Mouse (Mus musculus) CH12.LX (cell line): Measurements from ENCODE around the gene Tpk1. TPM values are rescaled to one million over a fixed set of nuclear protein-coding genes. Genes with fewer than 3 reads are reported as not detected.

Source experiments
- DNase-seq: peaks from one replicate; pipeline ENCODE4 v3.0.0-alpha.2; 2013; ENCODE audit errors: extremely low read depth
- H3K27ac ChIP-seq: 2 replicates; pipeline ENCODE4 v1.5.1; 2012; ENCODE audit warnings: low read depth, mild to moderate bottlenecking, control low read depth, moderate library complexity; ENCODE audit not compliant: insufficient read depth
- H3K27me3 ChIP-seq: replicated peaks from 2 replicates; pipeline ENCODE3; 2012; ENCODE audit warnings: inconsistent platforms
- H3K36me3 ChIP-seq, 2 experiments: replicated peaks in 1 of 2; 2 replicates each; pipeline versions ENCODE3 to v1.6.1; 2012; ENCODE audit warnings: inconsistent platforms in 1 of 2, low read length in 1 of 2, mild to moderate bottlenecking in 1 of 2, mixed read lengths in 1 of 2, moderate library complexity in 1 of 2; ENCODE audit not compliant: control insufficient read depth in 1 of 2, insufficient read depth in 1 of 2
- H3K4me1 ChIP-seq, 2 experiments: 2 replicates each; pipeline ENCODE4 v1.6.1; 2012; ENCODE audit warnings: inconsistent platforms in 1 of 2, moderate library complexity in 1 of 2; ENCODE audit not compliant: insufficient read depth in 2 of 2, control insufficient read depth in 1 of 2
- H3K4me2 ChIP-seq: 2 replicates; pipeline ENCODE4 v1.6.1; 2012; ENCODE audit warnings: low read depth, mild to moderate bottlenecking, control low read depth; ENCODE audit not compliant: poor library complexity, insufficient read depth, severe bottlenecking
- H3K4me3 ChIP-seq, 3 experiments: fragments of 150-350 bp in 1 of 3; sonication (generic) in 1 of 3; replicated peaks in 1 of 3; 2 replicates each; pipeline versions ENCODE3 to v1.5.1; 2011 to 2012; ENCODE audit warnings: low read depth in 2 of 3, low read length in 2 of 3, mild to moderate bottlenecking in 2 of 3, moderate library complexity in 2 of 3, control low read depth in 1 of 3, improper control_type of control experiment in 1 of 3, inconsistent platforms in 1 of 3, mixed read lengths in 1 of 3; ENCODE audit not compliant: poor library complexity in 1 of 3
- H3K79me2 ChIP-seq: replicated peaks from 2 replicates; pipeline ENCODE4 v1.6.1; 2012; ENCODE audit warnings: mild to moderate bottlenecking, moderate library complexity; ENCODE audit not compliant: control insufficient read depth, poor library complexity, insufficient read depth, severe bottlenecking; ENCODE audit errors: extremely low read depth
- H3K9ac ChIP-seq: 2 replicates; pipeline ENCODE4 v1.6.1; 2012; ENCODE audit warnings: low read depth, mild to moderate bottlenecking, control low read depth, moderate library complexity; ENCODE audit not compliant: insufficient read depth
- H3K9me3 ChIP-seq: replicated peaks from 2 replicates; pipeline ENCODE3; 2012; ENCODE audit warnings: low read length, inconsistent platforms, mixed read lengths
- E2F4 ChIP-seq: IDR thresholded peaks from 2 replicates; pipeline ENCODE4 v1.6.1; 2011; ENCODE audit warnings: low read depth, low read length, improper control_type of control experiment; ENCODE audit not compliant: insufficient replicate concordance
- ETS1 ChIP-seq: conservative IDR thresholded peaks from 2 replicates; pipeline ENCODE4 v1.6.1; 2012; ENCODE audit warnings: low read depth, mild to moderate bottlenecking, inconsistent platforms, low read length, improper control_type of control experiment, moderate library complexity
- GABPA ChIP-seq: IDR thresholded peaks from 2 replicates; pipeline ENCODE4 v1.6.1; 2012; ENCODE audit warnings: low read depth, low read length, improper control_type of control experiment, inconsistent platforms; ENCODE audit not compliant: insufficient replicate concordance
- HCFC1 ChIP-seq: IDR thresholded peaks from 2 replicates; pipeline ENCODE4 v1.6.1; 2012; ENCODE audit warnings: low read depth, mild to moderate bottlenecking, inconsistent platforms, low read length, improper control_type of control experiment
- IRF4 ChIP-seq: IDR thresholded peaks from 2 replicates; pipeline ENCODE4 v1.6.1; 2014; ENCODE audit warnings: low read depth, mild to moderate bottlenecking, inconsistent platforms, low read length, improper control_type of control experiment
- MAFK ChIP-seq: IDR thresholded peaks from 2 replicates; pipeline ENCODE4 v1.6.1; 2011; ENCODE audit warnings: low read length, improper control_type of control experiment; ENCODE audit not compliant: insufficient replicate concordance
- MAZ ChIP-seq: IDR thresholded peaks from 2 replicates; pipeline ENCODE4 v1.6.1; 2012; ENCODE audit warnings: low read depth, mild to moderate bottlenecking, inconsistent platforms, low read length, improper control_type of control experiment, moderate library complexity
- MEF2A ChIP-seq: IDR thresholded peaks from 2 replicates; pipeline ENCODE4 v1.6.1; 2014; ENCODE audit warnings: low read depth, mild to moderate bottlenecking, inconsistent platforms, low read length, improper control_type of control experiment, borderline replicate concordance
- MXI1 ChIP-seq: IDR thresholded peaks from 2 replicates; pipeline ENCODE4 v1.6.1; 2011; ENCODE audit warnings: mild to moderate bottlenecking, low read depth, low read length, improper control_type of control experiment
- NELFE ChIP-seq: IDR thresholded peaks from 2 replicates; pipeline ENCODE4 v1.6.1; 2011; ENCODE audit warnings: low read depth, low read length, improper control_type of control experiment
- NRF1 ChIP-seq: IDR thresholded peaks from 2 replicates; pipeline ENCODE4 v1.6.1; 2014; ENCODE audit warnings: low read depth, mild to moderate bottlenecking, inconsistent platforms, low read length, improper control_type of control experiment, moderate library complexity
- PAX5 ChIP-seq: IDR thresholded peaks from 2 replicates; pipeline ENCODE4 v1.6.1; 2012; ENCODE audit warnings: low read length, inconsistent platforms, mixed read lengths
- POLR2A ChIP-seq: IDR thresholded peaks from 2 replicates; pipeline ENCODE4 v1.6.1; 2011; ENCODE audit warnings: low read depth, mild to moderate bottlenecking, improper control_type of control experiment, low read length
- RCOR1 ChIP-seq: conservative IDR thresholded peaks from 2 replicates; pipeline ENCODE4 v1.6.1; 2012; ENCODE audit warnings: low read depth, mild to moderate bottlenecking, inconsistent platforms, low read length, improper control_type of control experiment
- SIN3A ChIP-seq: IDR thresholded peaks from 2 replicates; pipeline ENCODE4 v1.6.1; 2012; ENCODE audit warnings: low read length, improper control_type of control experiment, inconsistent platforms
- TBP ChIP-seq: conservative IDR thresholded peaks from 2 replicates; pipeline ENCODE4 v1.6.1; 2011; ENCODE audit warnings: low read depth, low read length, improper control_type of control experiment
- USF1 ChIP-seq: IDR thresholded peaks from 2 replicates; pipeline ENCODE4 v1.6.1; 2014; ENCODE audit warnings: low read depth, mild to moderate bottlenecking, inconsistent platforms, low read length, improper control_type of control experiment
- ZC3H11A ChIP-seq: IDR thresholded peaks from 2 replicates; pipeline ENCODE4 v1.6.1; 2012; ENCODE audit warnings: low read depth, mild to moderate bottlenecking, inconsistent platforms, low read length, improper control_type of control experiment
- ZMIZ1 ChIP-seq: IDR thresholded peaks from 2 replicates; pipeline ENCODE4 v1.6.1; 2012; ENCODE audit warnings: low read depth, mild to moderate bottlenecking, inconsistent platforms, low read length, improper control_type of control experiment
- ZNF384 ChIP-seq: IDR thresholded peaks from 2 replicates; pipeline ENCODE4 v1.6.1; 2012; ENCODE audit warnings: low read depth, low read length, improper control_type of control experiment, inconsistent platforms
- dilution Hi-C: fragments of 300-500 bp; cut with MboI; formaldehyde crosslinking; loops from 2 replicates; pipeline ENCODE4 v1.14.3; 2020; ENCODE audit warnings: low sequenced_read_pairs; ENCODE audit not compliant: extremely low pct_unique_long_range_greater_than_20kb, extremely low pct_ligation_motif_present
- in situ Hi-C: fragments of 300-500 bp; cut with MboI; formaldehyde crosslinking; loops from 3 replicates; pipeline ENCODE4 v1.14.3; 2019; ENCODE audit warnings: low sequenced_read_pairs, low pct_ligation_motif_present, low pct_unique_long_range_greater_than_20kb, mixed read lengths
- polyA plus RNA-seq: library from polyadenylated mRNA; unstranded; fragments of >175 nt; gene quantifications from 2 replicates; pipeline ENCODE4 v1.2.1, GENCODE M21; 2012; ENCODE audit warnings: low read depth; ENCODE audit not compliant: insufficient read length
- total RNA-seq, 2 experiments: library from RNA; depleted of rRNA; stranded (reverse); fragments of 300-350 nt in 1 of 2; fragments of >200 nt in 1 of 2; gene quantifications; 2 replicates each; pipeline ENCODE4 v1.2.3; 2012 to 2014

Tpk1 gene
- total and polyA plus RNA-seq, 3 experiments = 3.9 to 6.3 (median 4.8) TPM

DNA sequence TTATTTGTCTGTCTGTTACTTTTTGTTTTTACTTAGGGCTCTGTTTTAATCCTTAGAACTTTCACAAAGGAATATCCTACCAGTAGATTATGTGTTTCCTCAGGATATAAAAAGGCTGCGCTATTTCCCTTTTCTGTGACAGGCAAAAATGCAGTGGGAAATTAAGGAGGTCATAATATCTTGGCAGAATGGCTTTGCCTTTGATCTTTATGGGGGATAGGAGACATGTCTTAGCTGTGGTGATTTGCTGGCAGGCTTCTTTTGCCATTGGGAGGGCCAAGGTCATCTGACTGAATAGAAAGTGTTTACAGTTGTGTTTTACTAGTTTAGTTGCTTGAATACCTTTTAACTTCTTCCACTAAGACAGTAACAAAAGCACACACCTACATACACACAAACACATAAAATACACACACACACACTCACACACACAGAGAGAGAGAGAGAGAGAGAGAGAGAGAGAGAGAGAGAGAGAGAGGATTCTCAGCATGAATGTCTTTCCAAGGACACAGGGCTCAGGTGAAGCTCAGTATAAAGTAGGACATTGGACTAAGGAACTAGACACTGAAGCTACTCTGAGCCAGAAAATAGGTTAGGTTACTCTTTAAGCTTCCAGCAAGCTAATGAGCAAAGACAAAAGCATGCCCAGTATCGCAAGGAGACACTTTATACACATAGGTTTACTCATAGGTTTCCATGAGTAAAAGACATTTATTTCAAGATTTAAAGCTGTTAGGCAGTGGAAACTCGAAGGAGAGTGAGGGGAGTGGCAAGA lies 9.1 kb upstream of the Tpk1 start:
- DNase-seq = no peak
- no peaks in the 10 kb centered on the region for H3K79me2 ChIP-seq
- dilution Hi-C loops = no loop called here

DNA sequence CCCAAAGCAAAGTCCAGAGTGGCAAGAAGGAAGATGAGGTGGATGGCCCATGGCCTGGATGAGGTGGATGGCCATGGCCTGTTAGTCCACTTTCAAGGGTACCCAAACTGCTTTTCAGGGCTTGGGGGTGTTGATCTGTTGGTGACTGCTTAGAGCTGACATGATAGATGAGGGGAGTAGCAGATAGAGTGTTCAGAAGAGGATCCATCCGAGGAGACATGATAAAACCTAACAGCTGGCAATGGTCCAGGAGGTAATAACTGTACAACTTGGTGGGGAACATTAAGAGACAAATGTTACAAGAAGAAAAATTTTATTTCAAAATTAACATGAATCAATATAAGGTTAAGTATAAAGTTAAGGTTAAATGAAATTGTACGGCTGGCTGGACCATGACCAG lies 4.9 kb upstream of the Tpk1 start:
- peaks cover 0 to 4% of the 10 kb centered on the region in 2 experiments; a peak in 1 of 4 replicates for H3K4me1 ChIP-seq
- no peaks in the 10 kb centered on the region for H3K79me2 ChIP-seq
- no peak overlapping the region for H3K27ac ChIP-seq
- in situ Hi-C loops (no loop called here), dilution Hi-C loops (no loop called here)
- H3K27me3 ChIP-seq = no peaks in the 10 kb centered on the region
- DNase-seq = no peak
- no peaks in the 10 kb centered on the region for H3K9me3 ChIP-seq
- no peak overlapping the region for H3K9ac ChIP-seq
- H3K36me3 ChIP-seq = no peaks in the 10 kb centered on the region
- H3K4me2 ChIP-seq = no peak overlapping the region
- TF ChIP-seq SIN3A = no peak
- TF ChIP-seq MAZ = no peak
- TF ChIP-seq NELFE = no peak
- TF ChIP-seq ZC3H11A = no peak
- TF ChIP-seq IRF4 = no peak
- TF ChIP-seq PAX5 = no peak
- no peak for TF ChIP-seq MAFK
- no peak for TF ChIP-seq ZMIZ1
- H3K4me3 ChIP-seq = no peak overlapping the region

More for the DNA sequence above, 9.1 kb upstream of the Tpk1 start:
- no peak overlapping the region for H3K9ac ChIP-seq
- in situ Hi-C loops = no loop called here
- no peak overlapping the region for H3K27ac ChIP-seq
- no peak overlapping the region for H3K4me2 ChIP-seq
- no peaks in the 10 kb centered on the region for H3K27me3 ChIP-seq
- TF ChIP-seq USF1 (no peak), POLR2A (no peak), NELFE (no peak), NRF1 (no peak)
- no peaks in the 10 kb centered on the region for H3K4me1 ChIP-seq
- no peaks in the 10 kb centered on the region for H3K9me3 ChIP-seq
- no peaks in the 10 kb centered on the region for H3K36me3 ChIP-seq
- H3K4me3 ChIP-seq = no peak overlapping the region

DNA sequence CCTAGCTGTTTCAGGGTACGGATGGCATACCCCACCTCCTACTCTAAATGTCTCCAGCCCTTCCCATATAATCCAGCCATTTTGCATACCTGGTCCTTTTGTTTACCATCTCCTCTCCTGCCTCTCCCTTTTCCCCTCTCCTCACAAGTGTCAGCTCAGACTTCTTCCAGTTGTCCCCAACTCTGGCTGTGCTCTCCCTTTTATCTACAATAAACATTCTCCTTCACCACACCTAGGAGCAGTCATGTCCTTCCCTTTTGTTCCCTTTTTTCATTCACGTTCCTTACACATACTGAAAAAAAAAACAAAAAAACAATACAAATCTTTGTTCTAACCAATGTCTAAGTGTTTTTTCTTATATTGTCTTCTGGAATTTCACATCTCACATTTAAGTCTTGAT lies 1.6 kb upstream of the Tpk1 start:
- peaks cover 3 to 7% of the 10 kb centered on the region in 2 experiments for H3K36me3 ChIP-seq
- 0 out of 2 replicates have a peak, but pooled peaks cover 2% of the 10 kb centered on the region for H3K79me2 ChIP-seq
- in situ Hi-C loops = no loop called here
- H3K9ac ChIP-seq = no peak overlapping the region
- dilution Hi-C loops = no loop called here
- no peak overlapping the region for H3K27ac ChIP-seq
- no peak for DNase-seq
- TF ChIP-seq ZNF384 (no peak), MXI1 (no peak), ZC3H11A (no peak), ETS1 (no peak), TBP (no peak), MAFK (no peak), NELFE (no peak), GABPA (no peak), E2F4 (no peak), HCFC1 (no peak), ZMIZ1 (no peak), MEF2A (no peak), PAX5 (no peak), RCOR1 (no peak), SIN3A (no peak), MAZ (no peak)
- no peak overlapping the region for H3K4me3 ChIP-seq
- H3K4me2 ChIP-seq = no peak overlapping the region
- no peaks in the 10 kb centered on the region for H3K27me3 ChIP-seq
- no peaks in the 10 kb centered on the region for H3K9me3 ChIP-seq
- peaks cover 0 to 23% of the 10 kb centered on the region in 2 experiments; a peak in 1 of 4 replicates for H3K4me1 ChIP-seq
